Mouse (Mus musculus) midbrain, embryonic 13.5 days (tissue): ENCODE results near the gene Me1. TPM values are rescaled to one million over a fixed set of nuclear protein-coding genes. Genes with fewer than 3 reads are reported as not detected.

Experiments used
- ATAC-seq: fragments of 200-750 bp; cut with Nextera tagmentation; 2 replicates; pipeline ENCODE4 v1.8.0; 2017; ENCODE audit warnings: mild to moderate bottlenecking, moderate TSS enrichment, moderate library complexity
- H3K27ac ChIP-seq: fragments of 300-500 bp; sonication (generic); 2 replicates; pipeline ENCODE4 v1.5.1; 2015; ENCODE audit warnings: inconsistent platforms, mild to moderate bottlenecking, moderate library complexity
- H3K27me3 ChIP-seq: fragments of 300-500 bp; sonication (generic); 2 replicates; pipeline ENCODE4 v1.6.1; 2015; ENCODE audit warnings: mild to moderate bottlenecking, inconsistent platforms
- H3K36me3 ChIP-seq: fragments of 300-500 bp; sonication (generic); 2 replicates; pipeline ENCODE4 v1.6.1; 2015; ENCODE audit warnings: mild to moderate bottlenecking, inconsistent platforms
- H3K4me1 ChIP-seq: fragments of 300-500 bp; sonication (generic); replicated peaks from 2 replicates; pipeline ENCODE4 v1.6.1; 2015; ENCODE audit warnings: inconsistent platforms
- H3K4me2 ChIP-seq: fragments of 300-500 bp; sonication (generic); replicated peaks from 2 replicates; pipeline ENCODE4 v1.6.1; 2015; ENCODE audit warnings: moderate library complexity, mild to moderate bottlenecking, inconsistent platforms
- H3K4me3 ChIP-seq: fragments of 300-500 bp; sonication (generic); replicated peaks from 2 replicates; pipeline ENCODE4 v1.5.1; 2015; ENCODE audit warnings: mild to moderate bottlenecking, inconsistent platforms
- H3K9ac ChIP-seq: fragments of 300-500 bp; sonication (generic); replicated peaks from 2 replicates; pipeline ENCODE4 v1.6.1; 2015; ENCODE audit warnings: mild to moderate bottlenecking, inconsistent platforms
- H3K9me3 ChIP-seq: fragments of 300-500 bp; sonication (generic); 2 replicates; pipeline ENCODE4 v1.6.1; 2016; ENCODE audit warnings: mild to moderate bottlenecking, inconsistent platforms
- WGBS: fragments of 180-500 bp; shearing (Covaris S2); methylation state at CpG from one replicate; pipeline ENCODE4 v1.1.7; 2015; 5-methylcytosine and 5-hydroxymethylcytosine counted together
- polyA plus RNA-seq: library from polyadenylated mRNA; unstranded; fragments of >200 nt; fragmentation: Nextera tagmentation; extraction: Ambion mirVana; gene quantifications from 2 replicates; pipeline ENCODE4 v1.2.1, GENCODE M21; 2015

The Me1 gene
- polyA plus RNA-seq, 1 experiment from 2014 or later: 18.7 TPM

GRCm38 (mm10) chr9:86679843-86680417 lies 15.8 kb downstream of the Me1 start:
- no peak overlapping the region for H3K4me3 ChIP-seq
- no peak overlapping the region for H3K9ac ChIP-seq
- H3K4me2 ChIP-seq: no peak overlapping the region
- 88% methylated on average over 11 of the region's 11 CpGs for WGBS
- no peaks in the 10 kb centered on the region for H3K36me3 ChIP-seq
- H3K9me3 ChIP-seq: no peaks in the 10 kb centered on the region
- ATAC-seq: no peak
- no peak overlapping the region for H3K27ac ChIP-seq
- H3K27me3 ChIP-seq: no peaks in the 10 kb centered on the region
- H3K4me1 ChIP-seq: peaks cover 5% of the 10 kb centered on the region; the same call in 1 of the 2 replicates

- H3K4me3 ChIP-seq: no peak overlapping the region
- no peak overlapping the region for H3K27ac ChIP-seq
- no peaks in the 10 kb centered on the region for H3K36me3 ChIP-seq
- 96% methylated on average over 3 of the region's 3 CpGs for WGBS
- H3K4me2 ChIP-seq: no peak overlapping the region
- no peaks in the 10 kb centered on the region for H3K4me1 ChIP-seq
- no peaks in the 10 kb centered on the region for H3K9me3 ChIP-seq
- H3K27me3 ChIP-seq: no peaks in the 10 kb centered on the region
- ATAC-seq: no peak
- no peak overlapping the region for H3K9ac ChIP-seq
Observed at GRCm38 (mm10) chr9:86676246-86676645, 19.5 kb downstream of the Me1 start.

GRCm38 (mm10) chr9:86675426-86675825 lies 20.3 kb downstream of the Me1 start:
- WGBS: 94% methylated on average over 2 of the region's 2 CpGs

GRCm38 (mm10) chr9:86672907-86673472 lies 22.8 kb downstream of the Me1 start:
- no peaks in the 10 kb centered on the region for H3K9me3 ChIP-seq
- H3K9ac ChIP-seq: no peak overlapping the region
- ATAC-seq: no peak
- WGBS: 75% methylated on average over 5 of the region's 5 CpGs
- no peak overlapping the region for H3K4me2 ChIP-seq
- H3K36me3 ChIP-seq: no peaks in the 10 kb centered on the region
- peaks cover 12% of the 10 kb centered on the region; the same call in 1 of the 2 replicates for H3K4me1 ChIP-seq
- H3K27ac ChIP-seq: no peak overlapping the region
- H3K27me3 ChIP-seq: no peaks in the 10 kb centered on the region
- no peak overlapping the region for H3K4me3 ChIP-seq

More at GRCm38 (mm10) chr9:86675426-86675825, 20.3 kb downstream of the Me1 start:
- no peak overlapping the region for H3K4me2 ChIP-seq
- H3K4me3 ChIP-seq: no peak overlapping the region
- no peak overlapping the region for H3K9ac ChIP-seq
- H3K4me1 ChIP-seq: no peaks in the 10 kb centered on the region
- no peaks in the 10 kb centered on the region for H3K36me3 ChIP-seq
- H3K27ac ChIP-seq: no peak overlapping the region
- no peak for ATAC-seq
- no peaks in the 10 kb centered on the region for H3K27me3 ChIP-seq
- no peaks in the 10 kb centered on the region for H3K9me3 ChIP-seq

GRCm38 (mm10) chr9:86668590-86669252 lies 27.0 kb downstream of the Me1 start:
- Histone ChIP-seq H3K27ac (no peak overlapping the region), H3K27me3 (no peaks in the 10 kb centered on the region), H3K4me1 (peaks cover 13% of the 10 kb centered on the region; the same call in 1 of the 2 replicates), H3K36me3 (no peaks in the 10 kb centered on the region), H3K9ac (no peak overlapping the region), H3K4me2 (no peak overlapping the region), H3K4me3 (no peak overlapping the region), H3K9me3 (no peaks in the 10 kb centered on the region)
- peak; percentile 86 for ATAC-seq
- WGBS: 8% methylated on average over 8 of the region's 8 CpGs

- Histone ChIP-seq H3K27ac (no peak overlapping the region), H3K9me3 (no peaks in the 10 kb centered on the region), H3K36me3 (no peaks in the 10 kb centered on the region), H3K4me2 (no peak overlapping the region), H3K27me3 (no peaks in the 10 kb centered on the region), H3K9ac (no peak overlapping the region), H3K4me3 (no peak overlapping the region), H3K4me1 (peaks cover 13% of the 10 kb centered on the region; the same call in 1 of the 2 replicates)
- WGBS: 87% methylated on average over 7 of the region's 7 CpGs
- no peak for ATAC-seq
Observed at GRCm38 (mm10) chr9:86667138-86667750, 28.5 kb downstream of the Me1 start.

GRCm38 (mm10) chr9:86661679-86662078 lies 34.1 kb downstream of the Me1 start:
- H3K4me1 ChIP-seq: no peaks in the 10 kb centered on the region
- no peaks in the 10 kb centered on the region for H3K36me3 ChIP-seq
- no peaks in the 10 kb centered on the region for H3K9me3 ChIP-seq
- no peak overlapping the region for H3K4me3 ChIP-seq
- 91% methylated on average over 6 of the region's 6 CpGs for WGBS
- H3K4me2 ChIP-seq: no peak overlapping the region
- no peak overlapping the region for H3K27ac ChIP-seq
- no peaks in the 10 kb centered on the region for H3K27me3 ChIP-seq
- no peak for ATAC-seq
- H3K9ac ChIP-seq: no peak overlapping the region

GRCm38 (mm10) chr9:86661266-86661665 lies 34.5 kb downstream of the Me1 start:
- no peak overlapping the region for H3K27ac ChIP-seq
- H3K4me3 ChIP-seq: no peak overlapping the region
- 96% methylated on average over 3 of the region's 3 CpGs for WGBS
- no peaks in the 10 kb centered on the region for H3K36me3 ChIP-seq
- no peak overlapping the region for H3K4me2 ChIP-seq
- no peak for ATAC-seq
- H3K27me3 ChIP-seq: no peaks in the 10 kb centered on the region
- H3K9me3 ChIP-seq: no peaks in the 10 kb centered on the region
- no peaks in the 10 kb centered on the region for H3K4me1 ChIP-seq
- H3K9ac ChIP-seq: no peak overlapping the region

GRCm38 (mm10) chr9:86660327-86660726 lies 35.4 kb downstream of the Me1 start:
- WGBS: 97% methylated on average over 2 of the region's 2 CpGs
- Histone ChIP-seq H3K4me3 (no peak overlapping the region), H3K4me2 (no peak overlapping the region), H3K9me3 (no peaks in the 10 kb centered on the region), H3K27me3 (no peaks in the 10 kb centered on the region), H3K27ac (no peak overlapping the region), H3K4me1 (no peaks in the 10 kb centered on the region), H3K9ac (no peak overlapping the region), H3K36me3 (no peaks in the 10 kb centered on the region)
- ATAC-seq: no peak

- no peaks in the 10 kb centered on the region for H3K4me1 ChIP-seq
- H3K27me3 ChIP-seq: no peaks in the 10 kb centered on the region
- H3K9ac ChIP-seq: no peak overlapping the region
- H3K36me3 ChIP-seq: no peaks in the 10 kb centered on the region
- WGBS: 96% methylated on average over 4 of the region's 4 CpGs
- no peak overlapping the region for H3K27ac ChIP-seq
- no peaks in the 10 kb centered on the region for H3K9me3 ChIP-seq
- no peak overlapping the region for H3K4me3 ChIP-seq
- no peak overlapping the region for H3K4me2 ChIP-seq
- no peak for ATAC-seq
Observed at GRCm38 (mm10) chr9:86658347-86658746, 37.4 kb downstream of the Me1 start.

GRCm38 (mm10) chr9:86652194-86652593 lies 43.6 kb downstream of the Me1 start:
- Histone ChIP-seq H3K4me3 (no peak overlapping the region), H3K27ac (no peak overlapping the region), H3K36me3 (no peaks in the 10 kb centered on the region), H3K27me3 (no peaks in the 10 kb centered on the region), H3K4me2 (no peak overlapping the region), H3K9ac (no peak overlapping the region), H3K9me3 (no peaks in the 10 kb centered on the region), H3K4me1 (peaks cover 2% of the 10 kb centered on the region; the same call in 1 of the 2 replicates)
- 82% methylated on average over 1 of the region's 1 CpGs for WGBS
- ATAC-seq: no peak

- Histone ChIP-seq H3K9ac (no peak overlapping the region), H3K36me3 (no peaks in the 10 kb centered on the region), H3K4me1 (peaks cover 2% of the 10 kb centered on the region; the same call in 1 of the 2 replicates), H3K27me3 (no peaks in the 10 kb centered on the region), H3K4me2 (no peak overlapping the region), H3K4me3 (no peak overlapping the region), H3K9me3 (no peaks in the 10 kb centered on the region), H3K27ac (no peak overlapping the region)
- ATAC-seq: peak; percentile 81
- WGBS: 68% methylated on average over 3 of the region's 3 CpGs
Observed at GRCm38 (mm10) chr9:86651254-86651653, 44.5 kb downstream of the Me1 start.
